Mouse (Mus musculus): ENCODE data around the gene Slc5a6. TPM values are rescaled to one million over a fixed set of nuclear protein-coding genes. Genes with fewer than 3 reads are reported as not detected.

The Slc5a6 gene
- polyA plus RNA-seq, 1 experiment from 2014 or later = 8.9 TPM

- WGBS = 68% methylated on average over 3 of the region's 3 CpGs
- Histone ChIP-seq H3K27me3 (replicated peaks) (no peaks in the 10 kb centered on the region), H3K4me2 (no peak overlapping the region), H3K4me1 (no peaks in the 10 kb centered on the region), H3K27ac (no peak overlapping the region), H3K4me3 (replicated peaks) (no peak overlapping the region), H3K9ac (no peak overlapping the region), H3K36me3 (no peaks in the 10 kb centered on the region), H3K9me3 (no peaks in the 10 kb centered on the region)
- ATAC-seq (ENCODE audit: insufficient read depth, low FRiP score, low read depth) = no peak
Observed at GRCm38 (mm10) chr5:30994074-30994473, 54.6 kb downstream of the Slc5a6 start.

DNA sequence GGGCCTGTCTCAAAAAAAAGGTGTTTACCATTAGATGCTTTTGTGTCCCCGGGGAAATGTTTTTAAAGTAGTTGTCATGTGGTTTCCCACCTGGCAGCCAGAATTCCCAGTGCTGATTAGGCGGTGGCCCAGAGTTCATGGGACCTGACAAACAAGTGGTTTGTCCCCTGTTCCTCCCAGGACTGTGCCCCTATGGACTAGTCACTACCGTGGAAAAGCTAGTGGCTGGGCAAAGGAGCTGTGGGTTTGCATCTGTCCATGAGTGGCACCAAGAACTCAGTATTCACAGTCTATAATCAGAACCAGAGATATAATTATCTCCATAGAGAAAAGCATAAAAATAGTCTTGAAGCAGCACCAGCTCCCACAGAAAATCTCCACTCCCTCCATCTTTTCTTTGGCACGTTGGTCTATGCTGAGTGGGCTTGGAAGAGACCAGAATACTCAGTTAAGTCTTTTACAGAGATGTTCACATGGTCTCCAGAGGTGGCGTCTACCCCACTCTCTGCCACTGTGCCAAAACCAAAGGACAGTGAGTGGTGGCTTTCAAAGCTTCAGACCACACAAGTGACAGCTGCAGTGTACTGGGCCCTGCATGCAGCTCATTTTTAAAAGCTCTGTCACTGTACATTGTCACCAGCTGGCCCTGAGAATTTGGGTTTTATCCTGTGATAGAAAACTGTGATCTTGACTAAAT is 55.6 kb downstream of the Slc5a6 start:
- Histone ChIP-seq H3K9me3 (no peaks in the 10 kb centered on the region), H3K9ac (no peak overlapping the region), H3K4me2 (no peak overlapping the region), H3K36me3 (no peaks in the 10 kb centered on the region), H3K27ac (no peak overlapping the region), H3K27me3 (replicated peaks) (no peaks in the 10 kb centered on the region), H3K4me3 (replicated peaks) (no peak overlapping the region), H3K4me1 (no peaks in the 10 kb centered on the region)
- no peak for ATAC-seq (ENCODE audit: insufficient read depth, low FRiP score, low read depth)
- WGBS = 73% methylated on average over 5 of the region's 5 CpGs

Other genes starting within 250 kb of the Slc5a6 start
- 19.7 and 21.3 TPM in 2 replicates for gene Mapre3, start 234.3 kb downstream of the Slc5a6 start, polyA plus RNA-seq (2015; fragmentation: Nextera tagmentation; extraction: Ambion mirVana)
- gene Tmem214, start 180.9 kb downstream of the Slc5a6 start, polyA plus RNA-seq (2015; fragmentation: Nextera tagmentation; extraction: Ambion mirVana) = 86.3 and 94.0 TPM in 2 replicates
- gene Agbl5, start 160.2 kb downstream of the Slc5a6 start, polyA plus RNA-seq (2015; fragmentation: Nextera tagmentation; extraction: Ambion mirVana) = 15.9 and 23.1 TPM in 2 replicates
- 443 and 450 TPM in 2 replicates for gene Ost4, start 141.1 kb downstream of the Slc5a6 start, polyA plus RNA-seq (2015; fragmentation: Nextera tagmentation; extraction: Ambion mirVana)
- 252 and 255 TPM in 2 replicates for gene Emilin1, start 135.5 kb downstream of the Slc5a6 start, polyA plus RNA-seq (2015; fragmentation: Nextera tagmentation; extraction: Ambion mirVana)
- gene Khk, start 127.5 kb downstream of the Slc5a6 start, polyA plus RNA-seq (2015; fragmentation: Nextera tagmentation; extraction: Ambion mirVana) = 21.0 and 25.5 TPM in 2 replicates
- 11.7 and 14.8 TPM in 2 replicates for gene Cgref1, start 103.3 kb downstream of the Slc5a6 start, polyA plus RNA-seq (2015; fragmentation: Nextera tagmentation; extraction: Ambion mirVana)
- gene Preb, start 88.6 kb downstream of the Slc5a6 start, polyA plus RNA-seq (2015; fragmentation: Nextera tagmentation; extraction: Ambion mirVana) = 135 and 147 TPM in 2 replicates
- 0.74 and 1.0 TPM in 2 replicates for gene Tcf23, start 80.3 kb downstream of the Slc5a6 start, polyA plus RNA-seq (2015; fragmentation: Nextera tagmentation; extraction: Ambion mirVana)
- gene Atraid, start 612 bp downstream of the Slc5a6 start, polyA plus RNA-seq (2015; fragmentation: Nextera tagmentation; extraction: Ambion mirVana) = 151 and 157 TPM in 2 replicates
- gene Cad, start 5.9 kb upstream of the Slc5a6 start, polyA plus RNA-seq (2015; fragmentation: Nextera tagmentation; extraction: Ambion mirVana) = 23.0 and 26.7 TPM in 2 replicates
- gene Dnajc5g, start 57.4 kb upstream of the Slc5a6 start, polyA plus RNA-seq (2015; fragmentation: Nextera tagmentation; extraction: Ambion mirVana) = not detected in 2 replicates
- gene Slc30a3, start 59.3 kb upstream of the Slc5a6 start, polyA plus RNA-seq (2015; fragmentation: Nextera tagmentation; extraction: Ambion mirVana) = 0.26 and 0.37 TPM in 2 replicates
- 0.62 TPM in 1 of 2 replicates, not detected in the other for gene Trim54, start 67.8 kb upstream of the Slc5a6 start, polyA plus RNA-seq (2015; fragmentation: Nextera tagmentation; extraction: Ambion mirVana)
- not detected in 2 replicates for gene Ucn, start 89.9 kb upstream of the Slc5a6 start, polyA plus RNA-seq (2015; fragmentation: Nextera tagmentation; extraction: Ambion mirVana)
- 58.8 and 63.0 TPM in 2 replicates for gene Mpv17, start 105.3 kb upstream of the Slc5a6 start, polyA plus RNA-seq (2015; fragmentation: Nextera tagmentation; extraction: Ambion mirVana)
- 0.68 and 1.8 TPM in 2 replicates for gene Gm29609, start 131.0 kb upstream of the Slc5a6 start, polyA plus RNA-seq (2015; fragmentation: Nextera tagmentation; extraction: Ambion mirVana)
- 53.4 and 69.6 TPM in 2 replicates for gene Gtf3c2, start 131.2 kb upstream of the Slc5a6 start, polyA plus RNA-seq (2015; fragmentation: Nextera tagmentation; extraction: Ambion mirVana)
- 115 and 132 TPM in 2 replicates for gene Snx17, start 144.3 kb upstream of the Slc5a6 start, polyA plus RNA-seq (2015; fragmentation: Nextera tagmentation; extraction: Ambion mirVana)
- 60.3 and 68.3 TPM in 2 replicates for gene Eif2b4, start 144.5 kb upstream of the Slc5a6 start, polyA plus RNA-seq (2015; fragmentation: Nextera tagmentation; extraction: Ambion mirVana)
- 8.6 and 9.8 TPM in 2 replicates for gene Zfp513, start 153.4 kb upstream of the Slc5a6 start, polyA plus RNA-seq (2015; fragmentation: Nextera tagmentation; extraction: Ambion mirVana)
- gene Ppm1g, start 171.8 kb upstream of the Slc5a6 start, polyA plus RNA-seq (2015; fragmentation: Nextera tagmentation; extraction: Ambion mirVana) = 124 and 125 TPM in 2 replicates
- 140 and 141 TPM in 2 replicates for gene Nrbp1, start 191.9 kb upstream of the Slc5a6 start, polyA plus RNA-seq (2015; fragmentation: Nextera tagmentation; extraction: Ambion mirVana)
- 0.44 and 0.53 TPM in 2 replicates for gene Gm9970, start 192.3 kb upstream of the Slc5a6 start, polyA plus RNA-seq (2015; fragmentation: Nextera tagmentation; extraction: Ambion mirVana)
- 65.4 and 66.6 TPM in 2 replicates for gene Krtcap3, start 202.8 kb upstream of the Slc5a6 start, polyA plus RNA-seq (2015; fragmentation: Nextera tagmentation; extraction: Ambion mirVana)
- 27.2 and 31.1 TPM in 2 replicates for gene Ift172, start 242.2 kb upstream of the Slc5a6 start, polyA plus RNA-seq (2015; fragmentation: Nextera tagmentation; extraction: Ambion mirVana)
- gene Fndc4, start 247.2 kb upstream of the Slc5a6 start, polyA plus RNA-seq (2015; fragmentation: Nextera tagmentation; extraction: Ambion mirVana) = 38.3 and 38.6 TPM in 2 replicates
- gene Gckr, start 248.5 kb upstream of the Slc5a6 start, polyA plus RNA-seq (2015; fragmentation: Nextera tagmentation; extraction: Ambion mirVana) = 0.86 and 1.4 TPM in 2 replicates

Data from stomach, embryonic 15.5 days (tissue).